Mouse (Mus musculus) megakaryocyte, embryonic 14.5 days (primary cell): ENCODE measurements around the gene Asap3. TPM values are rescaled to one million over a fixed set of nuclear protein-coding genes. Genes with fewer than 3 reads are reported as not detected.

ENCODE experiments used
- H3K27me3 ChIP-seq: replicated peaks from 2 replicates; pipeline ENCODE3; 2012; ENCODE audit warnings: inconsistent platforms
- H3K36me3 ChIP-seq: replicated peaks from 2 replicates; pipeline ENCODE3; 2012; ENCODE audit warnings: low read length, inconsistent platforms, mixed read lengths
- H3K4me1 ChIP-seq: 2 replicates; pipeline ENCODE4 v1.6.1; 2012; ENCODE audit warnings: inconsistent platforms
- H3K4me3 ChIP-seq: replicated peaks from 2 replicates; pipeline ENCODE3; 2012; ENCODE audit warnings: moderate library complexity, mild to moderate bottlenecking, inconsistent platforms
- H3K9me3 ChIP-seq: 2 replicates; pipeline ENCODE4 v1.6.1; 2012; ENCODE audit warnings: inconsistent platforms
- FLI1 ChIP-seq: IDR thresholded peaks from 2 replicates; pipeline ENCODE4 v1.6.1; 2012; ENCODE audit warnings: low read length, inconsistent platforms, mixed read lengths
- GATA1 ChIP-seq: IDR thresholded peaks from 3 replicates; pipeline ENCODE4 v1.6.1; 2012; ENCODE audit warnings: mixed read lengths, low read length, inconsistent platforms, borderline replicate concordance
- polyA plus RNA-seq: library from polyadenylated mRNA; stranded (reverse); fragments of >175 nt; gene quantifications from 2 replicates; pipeline ENCODE4 v1.2.3, GENCODE M21; 2012; ENCODE audit warnings: low replicate concordance; ENCODE audit not compliant: insufficient read depth

Asap3 gene
- polyA plus RNA-seq, 1 experiment, result not detected

GRCm38 (mm10) chr4:136248464-136249331 is 42.5 kb downstream of the Asap3 start:
- Histone ChIP-seq H3K9me3 (no peaks in the 10 kb centered on the region), H3K36me3 (no peaks in the 10 kb centered on the region), H3K4me1 (peaks cover 35% of the 10 kb centered on the region), H3K27me3 (peaks cover 92% of the 10 kb centered on the region), H3K4me3 (no peak overlapping the region)
- TF ChIP-seq GATA1, result no peak
- TF ChIP-seq FLI1, result no peak

- TF ChIP-seq GATA1 (no peak), FLI1 (no peak)
- Histone ChIP-seq H3K4me1 (peaks cover 35% of the 10 kb centered on the region), H3K36me3 (no peaks in the 10 kb centered on the region), H3K4me3 (no peak overlapping the region), H3K9me3 (no peaks in the 10 kb centered on the region), H3K27me3 (peaks cover 92% of the 10 kb centered on the region)
These were observed 43.1 kb downstream of the Asap3 start for GRCm38 (mm10) chr4:136249332-136249647.

GRCm38 (mm10) chr4:136249780-136250179 is 43.6 kb downstream of the Asap3 start:
- H3K27me3 ChIP-seq, result peaks cover 92% of the 10 kb centered on the region
- TF ChIP-seq GATA1 (no peak), FLI1 (no peak)
- H3K36me3 ChIP-seq, result no peaks in the 10 kb centered on the region
- peak overlapping the region; percentile 48 for H3K4me3 ChIP-seq
- no peaks in the 10 kb centered on the region for H3K9me3 ChIP-seq
- peaks cover 35% of the 10 kb centered on the region for H3K4me1 ChIP-seq

- Histone ChIP-seq H3K4me1 (0 out of 2 replicates have a peak, but pooled peaks cover 4% of the 10 kb centered on the region), H3K27me3 (peaks cover 82% of the 10 kb centered on the region), H3K4me3 (no peak overlapping the region), H3K36me3 (no peaks in the 10 kb centered on the region), H3K9me3 (peaks cover 5% of the 10 kb centered on the region)
- TF ChIP-seq FLI1, result no peak
- no peak for TF ChIP-seq GATA1
These were observed 49.8 kb downstream of the Asap3 start for GRCm38 (mm10) chr4:136255919-136256318.

GRCm38 (mm10) chr4:136256696-136257095 is 50.5 kb downstream of the Asap3 start:
- Histone ChIP-seq H3K9me3 (peaks cover 11% of the 10 kb centered on the region), H3K36me3 (no peaks in the 10 kb centered on the region), H3K4me3 (no peak overlapping the region), H3K4me1 (0 out of 2 replicates have a peak, but pooled peaks cover 4% of the 10 kb centered on the region), H3K27me3 (peaks cover 82% of the 10 kb centered on the region)
- TF ChIP-seq GATA1, result no peak
- TF ChIP-seq FLI1, result no peak

GRCm38 (mm10) chr4:136259916-136260315 is 53.8 kb downstream of the Asap3 start:
- TF ChIP-seq GATA1, result no peak
- no peak for TF ChIP-seq FLI1
- H3K9me3 ChIP-seq, result peaks cover 13% of the 10 kb centered on the region
- no peak overlapping the region for H3K4me3 ChIP-seq
- H3K36me3 ChIP-seq, result no peaks in the 10 kb centered on the region
- peaks cover 80% of the 10 kb centered on the region for H3K27me3 ChIP-seq
- H3K4me1 ChIP-seq, result peaks cover 4% of the 10 kb centered on the region; the same call in 1 of the 2 replicates

GRCm38 (mm10) chr4:136260491-136261180 is 54.5 kb downstream of the Asap3 start:
- peaks cover 80% of the 10 kb centered on the region for H3K27me3 ChIP-seq
- TF ChIP-seq GATA1, result no peak
- no peak for TF ChIP-seq FLI1

GRCm38 (mm10) chr4:136261912-136262311 is 55.7 kb downstream of the Asap3 start:
- no peaks in the 10 kb centered on the region for H3K36me3 ChIP-seq
- H3K4me3 ChIP-seq, result no peak overlapping the region
- peaks cover 77% of the 10 kb centered on the region for H3K27me3 ChIP-seq
- TF ChIP-seq FLI1, result no peak
- no peak for TF ChIP-seq GATA1
- peaks cover 14% of the 10 kb centered on the region for H3K4me1 ChIP-seq
- H3K9me3 ChIP-seq, result peaks cover 13% of the 10 kb centered on the region

More at GRCm38 (mm10) chr4:136260491-136261180, 54.5 kb downstream of the Asap3 start:
- Histone ChIP-seq H3K4me1 (peaks cover 6% of the 10 kb centered on the region; the same call in 1 of the 2 replicates), H3K36me3 (no peaks in the 10 kb centered on the region), H3K9me3 (peaks cover 13% of the 10 kb centered on the region), H3K4me3 (no peak overlapping the region)

- H3K9me3 ChIP-seq, result peaks cover 13% of the 10 kb centered on the region
- H3K27me3 ChIP-seq, result peaks cover 77% of the 10 kb centered on the region
- no peak overlapping the region for H3K4me3 ChIP-seq
- H3K36me3 ChIP-seq, result no peaks in the 10 kb centered on the region
- TF ChIP-seq GATA1 (no peak), FLI1 (no peak)
- H3K4me1 ChIP-seq, result peaks cover 23% of the 10 kb centered on the region
These were observed 57.4 kb downstream of the Asap3 start for GRCm38 (mm10) chr4:136263555-136263954.

GRCm38 (mm10) chr4:136266716-136267343 is 60.7 kb downstream of the Asap3 start:
- H3K4me3 ChIP-seq, result peak overlapping the region; percentile 68
- H3K4me1 ChIP-seq, result peaks cover 29% of the 10 kb centered on the region
- H3K27me3 ChIP-seq, result peaks cover 76% of the 10 kb centered on the region
- no peaks in the 10 kb centered on the region for H3K36me3 ChIP-seq
- TF ChIP-seq GATA1 (no peak), FLI1 (no peak)
- H3K9me3 ChIP-seq, result 0 out of 2 replicates have a peak, but pooled peaks cover under 1% of the 10 kb centered on the region
